Mouse (Mus musculus) MEL (cell line): ENCODE measurements around the gene Mfsd9.

Experiments
- MYC ChIP-seq: IDR thresholded peaks from 2 replicates; pipeline ENCODE4 v1.6.1; 2011; ENCODE audit warnings: low read depth, mild to moderate bottlenecking, low read length, improper control_type of control experiment, moderate library complexity
- NRF1 ChIP-seq: IDR thresholded peaks from 2 replicates; pipeline ENCODE4 v1.6.1; 2014; ENCODE audit warnings: low read depth, mild to moderate bottlenecking, inconsistent platforms, low read length, improper control_type of control experiment, moderate library complexity; ENCODE audit not compliant: poor library complexity, insufficient read depth, severe bottlenecking
- POLR2A ChIP-seq, 2 experiments: IDR thresholded peaks; 2 replicates each; pipeline ENCODE4 v1.6.1; 2011 to 2012; ENCODE audit warnings: low read length in 2 of 2, mild to moderate bottlenecking in 2 of 2, control low read depth in 1 of 2, improper control_type of control experiment in 1 of 2, low read depth in 1 of 2, moderate library complexity in 1 of 2; ENCODE audit not compliant: control insufficient read depth in 1 of 2, insufficient read depth in 1 of 2, poor library complexity in 1 of 2

DNA sequence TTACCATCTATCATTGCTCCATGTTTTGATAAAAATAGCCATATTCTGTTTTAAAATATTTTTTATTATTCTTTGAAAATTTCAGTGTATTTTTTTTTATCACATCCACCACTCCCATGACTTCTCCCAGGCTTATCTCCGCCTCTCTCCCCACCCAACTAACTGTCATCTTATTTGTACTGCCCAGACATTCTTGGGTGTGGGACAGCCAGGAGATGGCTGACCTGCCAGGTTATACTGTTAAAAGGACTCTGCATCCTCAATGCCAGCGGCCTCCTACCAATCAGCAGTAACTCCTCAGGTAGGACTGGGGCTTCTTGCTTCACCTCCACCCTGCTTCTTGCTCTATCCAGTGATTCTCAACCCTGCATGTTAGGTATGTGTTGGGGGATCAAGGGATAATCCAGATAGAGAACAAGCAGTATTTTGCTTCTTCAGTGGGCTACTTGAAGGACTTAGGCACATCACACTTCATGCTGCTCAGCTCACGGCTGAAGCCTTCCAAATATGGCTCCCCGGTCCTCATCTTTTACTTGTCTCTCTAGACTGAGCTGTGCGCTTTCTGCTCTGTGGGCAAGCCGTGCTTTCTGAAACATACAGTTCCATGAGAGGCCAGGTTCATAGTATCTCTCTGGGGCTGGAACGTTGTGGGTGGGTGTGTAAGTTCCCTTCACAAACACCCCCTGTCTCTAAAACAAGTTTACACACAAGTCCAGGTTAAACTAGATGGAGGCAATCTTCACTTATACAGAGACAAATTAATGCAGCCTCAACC is 19.1 kb downstream of the Mfsd9 start:
- TF ChIP-seq MYC (no peak), POLR2A (IDR thresholded peaks at IDR 0.05; ENCODE audit: control insufficient read depth in 1 of 2, insufficient read depth in 1 of 2, low read depth in 1 of 2, low read length in 2 of 2, poor library complexity in 1 of 2) (no peak), NRF1 (no peak)
